Mouse (Mus musculus) CH12.LX (cell line): ENCODE results near the gene Icam5. TPM values are rescaled to one million over a fixed set of nuclear protein-coding genes. Genes with fewer than 3 reads are reported as not detected.

Experiments used
- DNase-seq: peaks from one replicate; pipeline ENCODE4 v3.0.0-alpha.2; 2013; ENCODE audit errors: extremely low read depth
- H3K27ac ChIP-seq: 2 replicates; pipeline ENCODE4 v1.5.1; 2012; ENCODE audit warnings: low read depth, mild to moderate bottlenecking, control low read depth, moderate library complexity; ENCODE audit not compliant: insufficient read depth
- H3K27me3 ChIP-seq: replicated peaks from 2 replicates; pipeline ENCODE3; 2012; ENCODE audit warnings: inconsistent platforms
- H3K36me3 ChIP-seq, 2 experiments: replicated peaks in 1 of 2; 2 replicates each; pipeline versions ENCODE3 to v1.6.1; 2012; ENCODE audit warnings: inconsistent platforms in 1 of 2, low read length in 1 of 2, mild to moderate bottlenecking in 1 of 2, mixed read lengths in 1 of 2, moderate library complexity in 1 of 2; ENCODE audit not compliant: control insufficient read depth in 1 of 2, insufficient read depth in 1 of 2
- H3K4me1 ChIP-seq, 2 experiments: 2 replicates each; pipeline ENCODE4 v1.6.1; 2012; ENCODE audit warnings: inconsistent platforms in 1 of 2, moderate library complexity in 1 of 2; ENCODE audit not compliant: insufficient read depth in 2 of 2, control insufficient read depth in 1 of 2
- H3K4me2 ChIP-seq: 2 replicates; pipeline ENCODE4 v1.6.1; 2012; ENCODE audit warnings: low read depth, mild to moderate bottlenecking, control low read depth; ENCODE audit not compliant: poor library complexity, insufficient read depth, severe bottlenecking
- H3K4me3 ChIP-seq, 3 experiments: fragments of 150-350 bp in 1 of 3; sonication (generic) in 1 of 3; replicated peaks in 1 of 3; 2 replicates each; pipeline versions ENCODE3 to v1.5.1; 2011 to 2012; ENCODE audit warnings: low read depth in 2 of 3, low read length in 2 of 3, mild to moderate bottlenecking in 2 of 3, moderate library complexity in 2 of 3, control low read depth in 1 of 3, improper control_type of control experiment in 1 of 3, inconsistent platforms in 1 of 3, mixed read lengths in 1 of 3; ENCODE audit not compliant: poor library complexity in 1 of 3
- H3K79me2 ChIP-seq: replicated peaks from 2 replicates; pipeline ENCODE4 v1.6.1; 2012; ENCODE audit warnings: mild to moderate bottlenecking, moderate library complexity; ENCODE audit not compliant: control insufficient read depth, poor library complexity, insufficient read depth, severe bottlenecking; ENCODE audit errors: extremely low read depth
- H3K9ac ChIP-seq: 2 replicates; pipeline ENCODE4 v1.6.1; 2012; ENCODE audit warnings: low read depth, mild to moderate bottlenecking, control low read depth, moderate library complexity; ENCODE audit not compliant: insufficient read depth
- H3K9me3 ChIP-seq: replicated peaks from 2 replicates; pipeline ENCODE3; 2012; ENCODE audit warnings: low read length, inconsistent platforms, mixed read lengths
- BHLHE40 ChIP-seq: IDR thresholded peaks from 2 replicates; pipeline ENCODE4 v1.6.1; 2011; ENCODE audit warnings: mild to moderate bottlenecking, low read depth, low read length, improper control_type of control experiment
- CHD1 ChIP-seq: IDR thresholded peaks from 2 replicates; pipeline ENCODE4 v1.6.1; 2012; ENCODE audit warnings: low read depth, low read length, improper control_type of control experiment, inconsistent platforms
- CHD2 ChIP-seq: IDR thresholded peaks from 2 replicates; pipeline ENCODE4 v1.6.1; 2011; ENCODE audit warnings: low read length, improper control_type of control experiment
- ELF1 ChIP-seq: IDR thresholded peaks from 2 replicates; pipeline ENCODE4 v1.6.1; 2014; ENCODE audit warnings: low read depth, mild to moderate bottlenecking, inconsistent platforms, low read length, improper control_type of control experiment
- ETS1 ChIP-seq: conservative IDR thresholded peaks from 2 replicates; pipeline ENCODE4 v1.6.1; 2012; ENCODE audit warnings: low read depth, mild to moderate bottlenecking, inconsistent platforms, low read length, improper control_type of control experiment, moderate library complexity
- GABPA ChIP-seq: IDR thresholded peaks from 2 replicates; pipeline ENCODE4 v1.6.1; 2012; ENCODE audit warnings: low read depth, low read length, improper control_type of control experiment, inconsistent platforms; ENCODE audit not compliant: insufficient replicate concordance
- HCFC1 ChIP-seq: IDR thresholded peaks from 2 replicates; pipeline ENCODE4 v1.6.1; 2012; ENCODE audit warnings: low read depth, mild to moderate bottlenecking, inconsistent platforms, low read length, improper control_type of control experiment
- IRF4 ChIP-seq: IDR thresholded peaks from 2 replicates; pipeline ENCODE4 v1.6.1; 2014; ENCODE audit warnings: low read depth, mild to moderate bottlenecking, inconsistent platforms, low read length, improper control_type of control experiment
- JUN ChIP-seq: IDR thresholded peaks from 2 replicates; pipeline ENCODE4 v1.6.1; 2011; ENCODE audit warnings: low read depth, mild to moderate bottlenecking, low read length, improper control_type of control experiment, moderate library complexity; ENCODE audit not compliant: insufficient read depth
- JUND ChIP-seq: conservative IDR thresholded peaks from 2 replicates; pipeline ENCODE4 v1.6.1; 2011; ENCODE audit warnings: low read depth, low read length, improper control_type of control experiment
- KAT2A ChIP-seq: IDR thresholded peaks from 2 replicates; pipeline ENCODE4 v1.6.1; 2012; ENCODE audit warnings: low read length, improper control_type of control experiment, inconsistent platforms; ENCODE audit not compliant: insufficient replicate concordance
- MAX ChIP-seq: IDR thresholded peaks from 2 replicates; pipeline ENCODE4 v1.6.1; 2011; ENCODE audit warnings: low read length, improper control_type of control experiment
- MAZ ChIP-seq: IDR thresholded peaks from 2 replicates; pipeline ENCODE4 v1.6.1; 2012; ENCODE audit warnings: low read depth, mild to moderate bottlenecking, inconsistent platforms, low read length, improper control_type of control experiment, moderate library complexity
- MEF2A ChIP-seq: IDR thresholded peaks from 2 replicates; pipeline ENCODE4 v1.6.1; 2014; ENCODE audit warnings: low read depth, mild to moderate bottlenecking, inconsistent platforms, low read length, improper control_type of control experiment, borderline replicate concordance
- MYC ChIP-seq: IDR thresholded peaks from 2 replicates; pipeline ENCODE4 v1.6.1; 2011; ENCODE audit warnings: low read depth, mild to moderate bottlenecking, improper control_type of control experiment, low read length
- NRF1 ChIP-seq: IDR thresholded peaks from 2 replicates; pipeline ENCODE4 v1.6.1; 2014; ENCODE audit warnings: low read depth, mild to moderate bottlenecking, inconsistent platforms, low read length, improper control_type of control experiment, moderate library complexity
- PAX5 ChIP-seq: IDR thresholded peaks from 2 replicates; pipeline ENCODE4 v1.6.1; 2012; ENCODE audit warnings: low read length, inconsistent platforms, mixed read lengths
- POLR2A ChIP-seq: IDR thresholded peaks from 2 replicates; pipeline ENCODE4 v1.6.1; 2011; ENCODE audit warnings: low read depth, mild to moderate bottlenecking, improper control_type of control experiment, low read length
- POLR2AphosphoS2 ChIP-seq: IDR thresholded peaks from 2 replicates; pipeline ENCODE4 v1.6.1; 2011; ENCODE audit warnings: low read depth, low read length, improper control_type of control experiment
- RAD21 ChIP-seq: IDR thresholded peaks from 2 replicates; pipeline ENCODE4 v1.6.1; 2011; ENCODE audit warnings: low read depth, mild to moderate bottlenecking, low read length, improper control_type of control experiment, moderate library complexity
- RCOR1 ChIP-seq: conservative IDR thresholded peaks from 2 replicates; pipeline ENCODE4 v1.6.1; 2012; ENCODE audit warnings: low read depth, mild to moderate bottlenecking, inconsistent platforms, low read length, improper control_type of control experiment
- SIN3A ChIP-seq: IDR thresholded peaks from 2 replicates; pipeline ENCODE4 v1.6.1; 2012; ENCODE audit warnings: low read length, improper control_type of control experiment, inconsistent platforms
- TBP ChIP-seq: conservative IDR thresholded peaks from 2 replicates; pipeline ENCODE4 v1.6.1; 2011; ENCODE audit warnings: low read depth, low read length, improper control_type of control experiment
- TCF12 ChIP-seq: IDR thresholded peaks from 2 replicates; pipeline ENCODE4 v1.6.1; 2014; ENCODE audit warnings: low read depth, mild to moderate bottlenecking, inconsistent platforms, low read length, improper control_type of control experiment
- USF1 ChIP-seq: IDR thresholded peaks from 2 replicates; pipeline ENCODE4 v1.6.1; 2014; ENCODE audit warnings: low read depth, mild to moderate bottlenecking, inconsistent platforms, low read length, improper control_type of control experiment
- USF2 ChIP-seq: conservative IDR thresholded peaks from 2 replicates; pipeline ENCODE4 v1.6.1; 2011; ENCODE audit warnings: low read depth, low read length, improper control_type of control experiment
- ZKSCAN1 ChIP-seq: IDR thresholded peaks from 2 replicates; pipeline ENCODE4 v1.6.1; 2012; ENCODE audit warnings: low read depth, inconsistent platforms, low read length, improper control_type of control experiment, borderline replicate concordance
- ZNF384 ChIP-seq: IDR thresholded peaks from 2 replicates; pipeline ENCODE4 v1.6.1; 2012; ENCODE audit warnings: low read depth, low read length, improper control_type of control experiment, inconsistent platforms
- dilution Hi-C: fragments of 300-500 bp; cut with MboI; formaldehyde crosslinking; loops from 2 replicates; pipeline ENCODE4 v1.14.3; 2020; ENCODE audit warnings: low sequenced_read_pairs; ENCODE audit not compliant: extremely low pct_unique_long_range_greater_than_20kb, extremely low pct_ligation_motif_present
- in situ Hi-C: fragments of 300-500 bp; cut with MboI; formaldehyde crosslinking; loops from 3 replicates; pipeline ENCODE4 v1.14.3; 2019; ENCODE audit warnings: low sequenced_read_pairs, low pct_ligation_motif_present, low pct_unique_long_range_greater_than_20kb, mixed read lengths
- polyA plus RNA-seq: library from polyadenylated mRNA; unstranded; fragments of >175 nt; gene quantifications from 2 replicates; pipeline ENCODE4 v1.2.1, GENCODE M21; 2012; ENCODE audit warnings: low read depth; ENCODE audit not compliant: insufficient read length
- total RNA-seq, 2 experiments: library from RNA; depleted of rRNA; stranded (reverse); fragments of 300-350 nt in 1 of 2; fragments of >200 nt in 1 of 2; gene quantifications; 2 replicates each; pipeline ENCODE4 v1.2.3; 2012 to 2014

Icam5 gene
- total and polyA plus RNA-seq, 3 experiments = 0.89 to 4.9 (median 1.6) TPM

DNA sequence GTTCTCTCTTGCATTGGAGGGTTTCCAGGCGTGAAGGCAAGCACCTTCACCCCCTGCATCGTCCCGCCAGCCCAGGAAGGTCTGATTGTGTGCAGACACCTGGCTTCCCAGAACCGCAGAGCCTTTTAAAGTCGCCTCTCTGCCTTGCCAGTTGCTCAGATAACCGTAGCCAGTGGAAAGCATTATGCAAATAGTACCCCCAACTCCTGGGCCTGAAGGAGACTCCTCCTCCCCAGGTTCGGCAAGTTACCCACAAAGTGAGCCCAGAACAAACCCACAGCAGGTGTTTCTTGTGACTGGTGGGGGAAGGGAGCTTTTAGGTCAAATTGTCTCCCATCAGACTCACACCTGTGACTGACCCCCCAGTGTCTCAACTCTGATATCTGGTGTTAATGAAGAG, 43.9 kb upstream of the Icam5 start (continued):
- peak; percentile 28; the same call in 1 of the 2 replicates for TF ChIP-seq SIN3A
- no peak for TF ChIP-seq USF2
- peak; percentile 44; the same call in 1 of the 2 replicates for TF ChIP-seq BHLHE40
- TF ChIP-seq KAT2A = no peak
- TF ChIP-seq HCFC1 = no peak
- no peak for TF ChIP-seq RCOR1
- no peak for TF ChIP-seq ELF1
- no peak for TF ChIP-seq POLR2AphosphoS2
- no peak for TF ChIP-seq POLR2A
- TF ChIP-seq JUND = no peak

GRCm38 (mm10) chr9:20990861-20991260, 41.0 kb upstream of the Icam5 start:
- in situ Hi-C loops = no loop called here
- H3K36me3 ChIP-seq = no peaks in the 10 kb centered on the region
- no peaks in the 10 kb centered on the region for H3K79me2 ChIP-seq
- H3K4me1 ChIP-seq = peaks cover 5 to 39% of the 10 kb centered on the region in 2 experiments; a peak in 3 of 4 replicates
- no peak overlapping the region for H3K4me2 ChIP-seq
- dilution Hi-C loops = no loop called here
- H3K9me3 ChIP-seq = no peaks in the 10 kb centered on the region
- no peak overlapping the region for H3K27ac ChIP-seq
- no peaks in the 10 kb centered on the region for H3K27me3 ChIP-seq
- no peak for DNase-seq
- H3K4me3 ChIP-seq = no peak overlapping the region
- no peak overlapping the region for H3K9ac ChIP-seq
- no peak for TF ChIP-seq JUN
- no peak for TF ChIP-seq IRF4
- TF ChIP-seq HCFC1 = no peak
- no peak for TF ChIP-seq MAZ
- TF ChIP-seq BHLHE40 = no peak
- no peak for TF ChIP-seq MYC
- no peak for TF ChIP-seq ELF1
- no peak for TF ChIP-seq TCF12
- TF ChIP-seq KAT2A = no peak
- no peak for TF ChIP-seq POLR2AphosphoS2
- TF ChIP-seq MAX = no peak
- no peak for TF ChIP-seq MEF2A
- TF ChIP-seq ETS1 = no peak
- TF ChIP-seq PAX5 = no peak
- no peak for TF ChIP-seq ZKSCAN1

- no peak for TF ChIP-seq ELF1
- no peak for TF ChIP-seq TCF12
- no peak for TF ChIP-seq USF1
- TF ChIP-seq NRF1 = no peak
- TF ChIP-seq POLR2AphosphoS2 = no peak
- no peak for TF ChIP-seq GABPA
- no peak for TF ChIP-seq CHD1
- no peak for TF ChIP-seq ZNF384
- no peak for TF ChIP-seq MYC
- no peak for TF ChIP-seq KAT2A
- no peak for TF ChIP-seq CHD2
- no peak for TF ChIP-seq TBP
- TF ChIP-seq ETS1 = no peak
- no peak for TF ChIP-seq RAD21
- TF ChIP-seq MEF2A = no peak
- no peak for TF ChIP-seq JUN
- TF ChIP-seq, all 38 proteins: peak for 0
- no peak overlapping the region for H3K4me2 ChIP-seq
- DNase-seq = no peak
- no peaks in the 10 kb centered on the region for H3K36me3 ChIP-seq
- peaks cover 5 to 39% of the 10 kb centered on the region in 2 experiments; a peak in 3 of 4 replicates for H3K4me1 ChIP-seq
- in situ Hi-C loops = no loop called here
- no peaks in the 10 kb centered on the region for H3K27me3 ChIP-seq
- no peak overlapping the region for H3K9ac ChIP-seq
- H3K9me3 ChIP-seq = no peaks in the 10 kb centered on the region
- dilution Hi-C loops = no loop called here
- no peaks in the 10 kb centered on the region for H3K79me2 ChIP-seq
- H3K27ac ChIP-seq = no peak overlapping the region
- no peak overlapping the region for H3K4me3 ChIP-seq
Observed at GRCm38 (mm10) chr9:20991587-20991986, 40.3 kb upstream of the Icam5 start.
